Mouse (Mus musculus): ENCODE measurements around the gene St6galnac1.

DNA sequence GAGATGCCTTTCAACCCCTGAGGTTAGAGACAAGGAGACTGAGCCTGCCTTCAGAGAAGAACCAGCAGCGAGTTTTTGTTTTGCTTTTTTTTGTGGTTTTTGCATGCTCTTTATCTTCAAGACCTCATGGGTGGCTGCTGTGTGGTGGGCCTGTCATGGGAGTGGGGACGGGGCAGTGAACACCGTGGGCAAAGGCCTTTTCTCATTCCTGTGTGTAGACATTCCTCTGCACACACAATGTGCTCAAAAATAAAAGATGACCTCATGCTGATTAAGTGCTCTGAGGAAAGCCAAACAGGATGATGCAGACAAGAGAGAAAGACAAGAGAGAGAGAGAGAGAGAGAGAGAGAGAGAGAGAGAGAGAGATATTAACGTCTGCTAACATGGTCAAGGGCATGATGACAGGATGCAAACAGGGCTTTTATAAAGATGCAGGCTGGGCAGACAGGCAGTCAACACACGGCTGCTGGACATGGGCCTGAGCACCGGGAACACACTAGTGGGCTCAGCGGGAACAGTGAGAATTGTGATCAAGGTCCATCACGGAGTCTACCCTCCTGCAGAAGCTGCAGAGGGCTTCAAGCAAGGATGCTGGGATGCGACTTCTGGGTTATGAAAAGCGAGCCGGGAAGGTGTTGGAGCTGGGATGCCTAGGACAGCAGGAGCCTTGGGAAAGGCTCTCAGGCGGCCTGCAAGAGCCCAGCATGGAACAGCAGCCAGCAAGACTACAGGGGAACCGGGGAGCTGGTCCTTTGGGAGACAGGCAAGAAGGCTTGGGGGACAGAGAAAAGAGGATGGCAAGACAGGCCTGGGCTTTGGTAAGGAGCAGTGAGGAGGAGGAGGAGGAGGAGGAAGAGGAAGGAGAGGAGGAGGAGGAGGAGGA is 46.0 kb upstream of the St6galnac1 start:
- TF ChIP-seq GATA1 (IDR thresholded peaks at IDR 0.05; ENCODE audit: borderline replicate concordance, low read length) (no peak), FLI1 (IDR thresholded peaks at IDR 0.05; ENCODE audit: low read length) (no peak)

Measured in megakaryocyte, embryonic 14.5 days (primary cell).